Mouse (Mus musculus) megakaryocyte, embryonic 14.5 days (primary cell): ENCODE measurements around the gene Vps54. TPM values are rescaled to one million over a fixed set of nuclear protein-coding genes. Genes with fewer than 3 reads are reported as not detected.

Source experiments
- H3K27me3 ChIP-seq: replicated peaks from 2 replicates; pipeline ENCODE3; 2012; ENCODE audit warnings: inconsistent platforms
- H3K36me3 ChIP-seq: replicated peaks from 2 replicates; pipeline ENCODE3; 2012; ENCODE audit warnings: low read length, inconsistent platforms, mixed read lengths
- H3K4me1 ChIP-seq: 2 replicates; pipeline ENCODE4 v1.6.1; 2012; ENCODE audit warnings: inconsistent platforms
- H3K4me3 ChIP-seq: replicated peaks from 2 replicates; pipeline ENCODE3; 2012; ENCODE audit warnings: moderate library complexity, mild to moderate bottlenecking, inconsistent platforms
- H3K9me3 ChIP-seq: 2 replicates; pipeline ENCODE4 v1.6.1; 2012; ENCODE audit warnings: inconsistent platforms
- FLI1 ChIP-seq: IDR thresholded peaks from 2 replicates; pipeline ENCODE4 v1.6.1; 2012; ENCODE audit warnings: low read length, inconsistent platforms, mixed read lengths
- GATA1 ChIP-seq: IDR thresholded peaks from 3 replicates; pipeline ENCODE4 v1.6.1; 2012; ENCODE audit warnings: mixed read lengths, low read length, inconsistent platforms, borderline replicate concordance
- polyA plus RNA-seq: library from polyadenylated mRNA; stranded (reverse); fragments of >175 nt; gene quantifications from 2 replicates; pipeline ENCODE4 v1.2.3, GENCODE M21; 2012; ENCODE audit warnings: low replicate concordance; ENCODE audit not compliant: insufficient read depth

The Vps54 gene
- polyA plus RNA-seq, 1 experiment: 1.1 TPM

DNA sequence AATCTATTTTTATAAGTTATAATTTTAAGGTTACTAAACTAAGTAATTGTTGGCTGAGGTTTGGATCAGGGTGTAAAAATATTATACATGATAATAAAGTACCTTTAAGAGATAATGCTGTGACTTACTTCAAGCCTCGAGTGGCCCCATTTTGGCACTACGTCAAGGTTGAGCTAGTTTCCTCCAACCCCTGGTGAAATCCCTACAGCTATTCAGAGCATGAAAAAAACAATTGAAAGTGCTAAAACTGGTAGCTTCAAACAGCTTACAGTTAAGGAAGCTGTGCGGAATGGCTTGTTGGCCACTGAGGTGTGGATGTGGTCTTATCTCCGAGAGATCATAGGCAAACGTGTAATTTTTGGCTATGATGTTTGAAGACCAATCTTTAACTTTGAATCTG is 56.4 kb downstream of the Vps54 start:
- no peak overlapping the region for H3K4me3 ChIP-seq
- no peaks in the 10 kb centered on the region for H3K27me3 ChIP-seq
- TF ChIP-seq FLI1 (no peak), GATA1 (no peak)

DNA sequence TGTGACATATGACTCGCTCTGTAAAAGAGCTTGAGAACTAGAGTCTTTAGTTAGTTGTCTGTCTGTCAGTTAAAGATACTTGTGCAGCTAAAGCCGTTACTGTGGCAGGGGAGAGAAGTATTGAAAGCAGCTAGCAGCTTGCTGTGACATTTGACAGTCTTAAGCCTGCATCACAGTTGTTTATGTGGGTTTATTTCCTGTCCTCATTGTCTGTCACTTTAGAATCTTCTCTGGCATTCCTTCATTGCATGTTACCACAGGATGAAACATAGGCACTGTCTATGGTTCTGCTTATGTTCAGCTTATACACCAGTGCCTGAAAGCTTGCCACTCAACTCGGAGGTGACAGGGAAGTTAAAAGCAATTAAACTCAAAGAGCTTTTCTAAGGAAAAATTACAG is 64.5 kb downstream of the Vps54 start:
- Histone ChIP-seq H3K4me1 (peaks cover 27% of the 10 kb centered on the region), H3K27me3 (no peaks in the 10 kb centered on the region), H3K4me3 (no peak overlapping the region), H3K36me3 (peaks cover 98% of the 10 kb centered on the region), H3K9me3 (no peaks in the 10 kb centered on the region)
- TF ChIP-seq FLI1 (no peak), GATA1 (no peak)

More for the DNA sequence above, 56.4 kb downstream of the Vps54 start:
- Histone ChIP-seq H3K4me1 (peaks cover 7% of the 10 kb centered on the region), H3K36me3 (peaks cover 88% of the 10 kb centered on the region), H3K9me3 (no peaks in the 10 kb centered on the region)

DNA sequence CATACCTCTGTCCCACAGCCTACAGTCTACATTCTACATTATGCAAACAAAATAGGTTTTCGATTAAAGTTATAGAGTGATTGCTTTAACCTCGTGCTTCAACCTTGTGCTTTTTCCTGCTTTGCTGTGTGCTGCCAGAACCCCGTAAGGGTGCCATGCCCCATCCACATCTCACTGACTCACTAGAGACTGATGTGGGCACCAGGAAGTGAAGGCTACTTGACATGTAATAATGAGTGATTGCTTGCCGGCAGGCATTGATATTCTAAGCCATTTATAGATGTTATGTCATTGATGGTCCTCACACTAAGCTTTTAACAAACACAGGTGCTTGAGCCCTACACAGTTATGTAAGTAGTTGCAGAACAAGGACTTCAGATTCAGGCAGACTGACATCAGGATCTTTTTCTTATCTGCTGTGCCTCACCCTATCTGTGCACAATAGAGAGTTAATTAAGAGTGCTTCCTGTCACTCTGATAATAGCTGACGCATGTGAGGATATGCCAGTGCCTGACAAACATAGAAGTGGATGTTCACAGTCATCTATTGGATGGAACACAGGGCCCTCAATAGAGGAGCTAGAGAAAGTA is 68.1 kb downstream of the Vps54 start:
- Histone ChIP-seq H3K4me3 (no peak overlapping the region), H3K9me3 (no peaks in the 10 kb centered on the region), H3K27me3 (no peaks in the 10 kb centered on the region), H3K4me1 (peaks cover 21% of the 10 kb centered on the region), H3K36me3 (peaks cover 95% of the 10 kb centered on the region)
- TF ChIP-seq GATA1 (no peak), FLI1 (no peak)

DNA sequence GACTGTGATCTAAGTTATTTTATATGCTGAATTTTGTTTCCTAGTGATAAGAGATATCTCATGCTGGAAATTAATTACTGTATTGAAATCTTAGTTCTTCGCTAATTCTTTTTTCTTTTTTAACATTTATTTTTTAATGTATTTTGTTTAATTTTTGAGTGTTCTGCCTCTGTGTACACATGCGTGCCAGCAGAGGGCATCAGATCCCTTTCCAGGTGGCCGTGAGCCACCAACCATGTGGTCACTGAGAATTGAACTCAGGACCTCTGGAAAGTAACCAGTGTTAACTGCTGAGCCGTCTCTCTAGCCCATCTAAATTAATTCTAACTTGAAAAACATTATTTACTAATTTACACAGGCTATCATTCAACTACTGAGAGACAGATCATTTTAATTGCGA is 69.0 kb downstream of the Vps54 start:
- Histone ChIP-seq H3K27me3 (no peaks in the 10 kb centered on the region), H3K4me1 (peaks cover 14% of the 10 kb centered on the region), H3K4me3 (no peak overlapping the region), H3K36me3 (peaks cover 96% of the 10 kb centered on the region), H3K9me3 (no peaks in the 10 kb centered on the region)
- TF ChIP-seq FLI1 (no peak), GATA1 (no peak)

DNA sequence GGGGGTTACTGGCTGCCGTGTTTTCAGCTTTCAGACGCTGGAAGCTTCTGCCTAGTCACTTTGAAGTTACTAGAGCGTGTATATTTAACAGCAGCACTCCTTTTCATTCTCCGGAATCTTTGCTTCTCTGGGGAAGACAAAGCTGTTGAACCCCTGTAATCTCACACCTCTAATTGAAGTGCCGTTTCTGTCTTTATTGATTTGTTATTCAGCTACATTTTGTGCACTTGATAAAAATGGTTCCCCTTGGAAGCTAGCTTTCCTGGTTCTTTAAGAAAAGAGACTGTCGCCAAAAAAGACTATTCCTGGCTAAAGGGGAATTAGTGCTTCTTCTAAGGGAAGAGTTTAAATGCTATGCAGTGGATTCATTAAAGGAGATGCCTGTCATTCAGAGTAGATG is 70.4 kb downstream of the Vps54 start:
- Histone ChIP-seq H3K27me3 (no peaks in the 10 kb centered on the region), H3K4me1 (peaks cover 8% of the 10 kb centered on the region; the same call in 1 of the 2 replicates), H3K9me3 (no peaks in the 10 kb centered on the region), H3K4me3 (no peak overlapping the region), H3K36me3 (peaks cover 96% of the 10 kb centered on the region)
- TF ChIP-seq FLI1: no peak
- TF ChIP-seq GATA1: no peak

DNA sequence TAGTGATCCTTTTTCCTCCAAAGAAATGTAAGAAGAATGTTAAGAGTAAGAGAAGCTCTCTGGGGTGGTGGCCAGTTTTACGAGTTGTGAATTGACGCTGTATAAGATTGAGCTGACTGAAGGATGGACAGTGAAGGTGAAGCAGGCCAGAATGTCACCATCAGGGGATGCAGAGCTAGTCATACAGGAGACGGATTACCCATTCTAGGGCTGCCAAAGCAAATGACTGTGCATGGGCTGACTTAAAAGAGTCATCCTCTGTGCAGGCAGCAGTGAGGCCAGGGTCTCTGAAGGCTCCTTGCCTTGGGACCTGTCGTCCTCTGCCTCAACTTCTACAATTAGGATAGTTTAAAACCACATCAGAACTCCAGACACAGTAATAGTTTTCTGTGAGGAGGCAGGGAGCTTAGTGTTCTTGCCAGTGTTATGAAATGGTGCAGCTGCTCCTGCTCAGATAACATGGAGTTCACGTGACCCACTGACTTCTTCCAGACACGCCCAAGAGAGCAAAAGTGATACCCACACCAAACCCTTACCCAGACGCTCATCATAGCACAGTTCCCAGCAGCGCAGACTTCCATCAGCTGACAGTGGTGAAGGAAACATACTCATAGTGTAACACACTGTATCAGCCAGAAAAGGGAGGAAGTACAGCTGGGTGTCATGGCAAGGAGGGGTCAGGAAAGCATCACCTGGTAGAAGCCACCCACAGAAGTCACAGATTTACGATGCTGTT is 75.0 kb downstream of the Vps54 start:
- Histone ChIP-seq H3K4me1 (0 out of 2 replicates have a peak, but pooled peaks cover 7% of the 10 kb centered on the region), H3K9me3 (no peaks in the 10 kb centered on the region), H3K36me3 (peaks cover 97% of the 10 kb centered on the region), H3K27me3 (no peaks in the 10 kb centered on the region), H3K4me3 (no peak overlapping the region)
- no peak for TF ChIP-seq FLI1
- no peak for TF ChIP-seq GATA1

DNA sequence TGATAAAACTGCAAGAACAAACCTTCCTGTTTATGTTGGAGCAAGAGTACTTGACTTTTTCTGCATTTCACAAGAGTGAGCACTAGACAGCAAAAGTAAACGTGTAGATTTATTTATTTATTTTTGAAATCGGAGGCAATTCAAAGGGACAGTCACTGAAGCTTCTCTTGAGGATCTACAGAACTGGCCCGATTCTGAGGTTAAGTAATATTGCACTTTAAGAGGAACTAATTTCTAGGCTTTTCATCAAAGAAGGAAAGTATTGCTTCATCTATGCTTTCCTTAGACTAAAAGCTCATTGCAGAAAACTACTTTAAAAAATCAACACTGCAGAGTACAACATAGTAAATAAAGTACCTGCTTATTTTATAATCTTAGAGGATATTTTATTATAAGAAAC is 82.5 kb downstream of the Vps54 start:
- no peaks in the 10 kb centered on the region for H3K27me3 ChIP-seq
- TF ChIP-seq GATA1 (no peak), FLI1 (no peak)
- peaks cover 3% of the 10 kb centered on the region; the same call in 1 of the 2 replicates for H3K4me1 ChIP-seq
- peaks cover 93% of the 10 kb centered on the region for H3K36me3 ChIP-seq
- no peaks in the 10 kb centered on the region for H3K9me3 ChIP-seq
- H3K4me3 ChIP-seq: no peak overlapping the region

DNA sequence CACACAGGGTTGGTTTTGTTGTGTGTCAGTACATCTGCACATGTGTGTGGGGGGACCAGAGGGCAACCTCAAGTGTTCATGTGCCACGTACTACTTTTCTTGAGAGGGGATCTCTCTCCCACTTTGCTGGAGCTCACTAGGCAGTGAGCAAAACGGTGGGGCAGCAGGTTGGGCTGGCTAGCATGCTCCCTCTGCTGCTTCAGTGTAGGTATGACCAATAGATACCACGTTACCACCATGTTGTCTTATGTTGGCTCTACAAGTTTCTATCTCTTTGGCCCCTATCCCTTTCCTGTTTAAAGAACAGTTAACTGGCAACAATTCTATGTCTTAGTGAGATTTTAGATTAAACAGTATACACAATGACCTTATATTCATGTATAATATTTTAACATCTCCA is 83.3 kb downstream of the Vps54 start:
- Histone ChIP-seq H3K27me3 (no peaks in the 10 kb centered on the region), H3K9me3 (no peaks in the 10 kb centered on the region), H3K36me3 (peaks cover 92% of the 10 kb centered on the region), H3K4me1 (peaks cover 3% of the 10 kb centered on the region), H3K4me3 (no peak overlapping the region)
- TF ChIP-seq FLI1 (no peak), GATA1 (no peak)

DNA sequence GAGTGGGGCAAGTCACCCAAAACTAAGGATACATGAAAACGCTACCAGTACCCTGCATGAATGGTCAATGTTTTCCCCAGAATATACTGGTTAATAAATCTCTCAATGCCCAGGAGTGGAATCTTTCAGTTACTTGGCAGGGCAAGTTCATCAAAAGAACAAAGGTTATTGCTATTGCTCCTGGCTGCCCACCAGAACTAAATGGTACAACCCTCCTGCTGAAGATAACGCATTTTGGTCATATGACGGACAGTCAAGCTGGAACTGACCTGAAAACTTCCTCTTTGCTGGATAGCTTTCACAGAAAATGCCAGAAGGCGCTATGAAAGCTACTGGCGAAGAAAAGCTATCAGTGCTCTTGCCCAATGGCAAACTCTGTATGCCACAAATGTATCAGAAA is 86.7 kb downstream of the Vps54 start:
- Histone ChIP-seq H3K27me3 (no peaks in the 10 kb centered on the region), H3K9me3 (no peaks in the 10 kb centered on the region), H3K36me3 (peaks cover 94% of the 10 kb centered on the region), H3K4me3 (no peak overlapping the region), H3K4me1 (peaks cover 17% of the 10 kb centered on the region)
- TF ChIP-seq GATA1: no peak
- no peak for TF ChIP-seq FLI1

DNA sequence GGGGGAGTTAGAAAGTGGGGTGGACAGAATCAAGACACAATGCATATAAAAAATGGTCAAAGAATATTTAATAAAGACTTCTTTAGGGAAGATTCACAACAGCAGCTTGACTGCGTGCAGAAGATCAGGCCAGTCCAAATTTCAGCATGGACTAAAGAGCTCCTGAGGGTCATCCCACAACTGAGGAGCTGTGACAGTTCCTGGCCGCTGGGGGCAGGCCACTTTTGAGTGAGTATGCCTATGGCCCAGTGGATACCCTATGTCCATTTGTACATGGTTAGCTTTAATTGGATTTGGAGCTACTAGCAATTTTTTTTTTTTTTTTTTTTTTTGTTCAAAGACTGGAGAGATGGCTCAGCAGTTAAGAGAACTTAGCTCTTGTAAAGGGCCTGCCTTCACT is 87.7 kb downstream of the Vps54 start:
- TF ChIP-seq FLI1: no peak
- no peak for TF ChIP-seq GATA1
- Histone ChIP-seq H3K4me1 (peaks cover 17% of the 10 kb centered on the region), H3K9me3 (no peaks in the 10 kb centered on the region), H3K4me3 (no peak overlapping the region), H3K27me3 (no peaks in the 10 kb centered on the region), H3K36me3 (peaks cover 92% of the 10 kb centered on the region)

DNA sequence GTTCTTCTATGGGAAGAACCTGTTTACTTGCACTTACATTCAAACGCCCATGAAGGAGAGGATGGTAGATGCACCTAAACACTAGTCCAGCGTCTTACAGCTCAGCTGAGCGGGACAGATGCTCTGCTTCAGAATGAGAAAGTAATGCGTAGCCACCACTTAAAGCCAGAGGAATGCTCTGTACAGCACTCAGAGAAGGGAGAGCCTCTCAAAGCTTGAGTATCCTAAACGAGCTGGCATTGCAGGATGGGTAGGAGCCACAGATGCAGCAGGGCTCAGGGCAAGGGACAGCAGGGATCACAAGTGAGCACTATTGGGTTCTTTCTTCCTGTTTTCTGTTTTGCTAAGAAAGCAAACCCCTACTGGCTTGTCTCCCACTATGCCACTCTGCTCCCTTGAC is 88.4 kb downstream of the Vps54 start:
- Histone ChIP-seq H3K27me3 (no peaks in the 10 kb centered on the region), H3K4me3 (no peak overlapping the region), H3K36me3 (peaks cover 92% of the 10 kb centered on the region), H3K4me1 (peaks cover 14% of the 10 kb centered on the region), H3K9me3 (no peaks in the 10 kb centered on the region)
- TF ChIP-seq GATA1: no peak
- TF ChIP-seq FLI1: no peak
